Mouse (Mus musculus) adipocyte (in vitro differentiated cells): ENCODE data around the gene Hsd11b1.

Source experiments
- DNase-seq: peaks from one replicate; pipeline ENCODE4 v3.0.0-alpha.2; 2016; ENCODE audit warnings: low spot score

Gene Hsd11b1

GRCm38 (mm10) chr1:193243571-193244193, 20.2 kb downstream of the Hsd11b1 start:
- peak; percentile 42 for DNase-seq

DNA sequence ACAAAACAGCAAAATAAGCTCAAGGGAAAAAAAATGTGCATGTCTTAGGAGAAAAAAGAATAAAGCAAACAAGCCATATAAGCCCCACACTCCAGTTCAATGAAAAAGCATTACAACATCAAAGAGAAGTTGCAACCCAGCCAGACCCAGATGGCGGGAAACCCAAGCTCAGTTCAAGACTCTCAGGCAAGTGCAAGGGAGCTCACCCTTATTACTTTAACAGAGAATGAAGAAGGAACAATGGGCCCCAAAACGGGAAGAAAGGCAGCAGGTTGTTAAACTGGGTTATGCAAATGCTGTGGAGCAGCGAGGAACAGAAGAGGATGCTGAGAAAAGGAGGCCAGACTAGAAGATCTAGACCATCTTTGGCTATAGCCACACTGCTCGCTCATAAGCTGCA, 21.0 kb downstream of the Hsd11b1 start:
- DNase-seq: no peak

DNA sequence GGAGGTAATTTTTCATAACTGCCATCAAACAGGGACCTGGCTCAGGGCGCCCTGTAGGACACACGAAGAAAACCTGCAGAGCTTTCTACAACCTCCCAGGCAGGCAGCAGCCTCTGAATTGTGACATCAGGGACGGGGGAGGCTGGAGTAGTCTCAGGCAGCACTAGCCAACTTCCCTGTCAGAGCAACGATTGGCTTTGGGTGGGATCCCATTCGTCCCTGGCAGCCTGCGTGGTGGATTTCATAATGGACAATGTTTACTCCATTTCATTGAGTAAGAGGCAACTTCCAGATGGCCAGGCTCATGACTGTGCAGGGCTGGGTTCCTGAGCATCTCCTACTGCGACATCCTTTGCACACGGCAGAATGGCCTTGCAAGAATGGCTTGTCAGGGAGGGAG, 21.6 kb downstream of the Hsd11b1 start:
- peak; percentile 97 for DNase-seq

GRCm38 (mm10) chr1:193241436-193241835, 22.4 kb downstream of the Hsd11b1 start:
- DNase-seq: no peak

DNA sequence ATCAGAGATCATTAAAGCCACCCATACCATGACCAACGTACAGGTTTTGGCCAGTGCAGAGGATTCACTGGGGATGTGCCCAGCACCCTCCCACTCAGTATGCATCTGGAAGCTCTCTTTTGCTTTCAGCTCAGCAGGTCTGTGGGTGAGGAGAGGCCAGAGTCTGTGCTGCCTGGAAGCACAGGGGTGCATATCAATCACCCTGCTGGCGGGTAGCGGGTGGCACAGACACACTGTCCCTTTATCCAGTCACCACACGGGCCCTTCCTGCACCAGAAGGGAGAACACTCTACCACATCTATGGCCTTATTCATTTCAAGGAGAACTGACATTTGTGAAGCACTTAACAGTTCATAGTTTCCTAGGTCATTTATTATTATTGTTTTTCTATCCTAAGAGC, 25.4 kb downstream of the Hsd11b1 start:
- DNase-seq: no peak

GRCm38 (mm10) chr1:193234930-193235329, 28.9 kb downstream of the Hsd11b1 start:
- DNase-seq: no peak

GRCm38 (mm10) chr1:193234130-193234645, 29.7 kb downstream of the Hsd11b1 start:
- no peak for DNase-seq

DNA sequence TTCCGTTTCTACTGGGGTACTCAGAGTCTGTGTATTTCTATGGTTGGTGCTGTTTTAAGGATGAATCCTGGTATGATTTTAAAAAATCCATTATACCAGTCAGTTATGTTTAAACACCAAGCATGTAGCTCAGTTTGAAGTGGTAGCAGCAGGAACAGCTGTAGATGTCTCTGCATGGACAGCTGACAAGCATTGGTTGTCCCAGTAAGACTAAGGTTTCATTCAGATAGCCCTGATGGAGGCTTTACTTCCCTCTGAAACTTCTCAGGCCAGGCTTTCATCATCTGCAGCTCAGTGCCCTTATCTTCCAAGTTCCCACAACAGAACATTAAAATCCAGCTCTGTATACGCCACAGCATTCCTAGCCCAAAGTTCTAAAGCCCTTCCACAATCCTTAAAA, 31.1 kb downstream of the Hsd11b1 start:
- DNase-seq: no peak

GRCm38 (mm10) chr1:193230935-193231334, 32.9 kb downstream of the Hsd11b1 start:
- DNase-seq: no peak

- no peak for DNase-seq
Observed at GRCm38 (mm10) chr1:193230531-193230930, 33.3 kb downstream of the Hsd11b1 start.

DNA sequence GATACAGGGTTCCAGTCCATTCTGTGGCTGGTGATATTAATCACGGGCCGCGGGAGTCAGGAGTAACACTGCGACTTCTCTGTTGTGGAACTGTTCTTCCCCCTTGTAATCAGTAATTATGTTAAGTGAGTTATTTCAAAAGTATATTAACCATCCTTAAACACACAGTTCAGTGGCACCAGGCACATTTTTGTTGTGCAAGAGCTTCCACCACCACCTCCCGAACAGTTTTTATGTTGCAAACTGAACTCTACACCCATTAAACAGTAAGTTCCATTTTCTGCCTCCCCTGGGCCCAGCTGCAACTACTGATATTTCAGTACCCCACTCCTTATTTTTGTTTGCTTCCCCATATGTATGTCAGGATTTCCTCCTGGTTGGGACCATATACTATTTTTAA, 34.3 kb downstream of the Hsd11b1 start:
- peak; percentile 28 for DNase-seq

DNA sequence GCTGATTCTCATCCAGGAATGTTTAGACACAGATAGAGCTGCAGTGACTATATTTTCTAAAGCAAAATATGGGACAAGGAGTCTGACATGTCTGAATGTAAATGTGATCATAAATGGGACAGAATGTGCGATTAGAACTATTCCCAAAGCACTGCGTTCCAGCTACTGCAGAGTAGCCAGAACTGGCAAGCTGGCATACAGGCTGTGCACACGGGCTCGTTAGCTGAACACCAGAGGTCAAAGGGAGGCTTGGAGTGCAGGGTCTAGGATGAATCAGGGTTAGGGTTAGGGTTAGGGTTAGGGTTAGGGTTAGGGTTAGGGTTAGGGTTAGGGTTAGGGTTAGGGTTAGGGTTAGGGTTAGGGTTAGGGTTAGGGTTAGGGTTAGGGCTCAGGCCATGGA, 36.3 kb downstream of the Hsd11b1 start:
- no peak for DNase-seq

- peak; percentile 22 for DNase-seq
Observed at GRCm38 (mm10) chr1:193226724-193227522, 37.0 kb downstream of the Hsd11b1 start.

DNA sequence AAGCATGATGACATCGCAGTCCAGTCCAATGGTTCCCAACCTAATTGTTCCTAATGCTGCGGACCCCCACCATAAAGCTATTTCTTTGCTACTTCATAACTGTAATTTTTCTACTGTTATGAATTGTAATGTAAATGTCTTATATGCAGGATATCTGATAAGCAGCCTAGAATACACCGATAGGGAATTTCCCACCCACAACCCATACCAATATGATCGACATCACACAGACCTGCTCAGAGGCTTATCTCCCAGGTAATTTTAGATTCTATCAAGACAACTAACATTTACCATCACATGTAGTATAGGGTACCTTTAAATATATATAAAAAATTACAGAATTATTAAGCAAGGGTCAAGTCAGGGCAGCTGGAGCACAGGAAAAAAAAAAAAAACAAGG, 37.8 kb downstream of the Hsd11b1 start:
- no peak for DNase-seq

- DNase-seq: no peak
Observed at GRCm38 (mm10) chr1:193225531-193225930, 38.3 kb downstream of the Hsd11b1 start.

DNA sequence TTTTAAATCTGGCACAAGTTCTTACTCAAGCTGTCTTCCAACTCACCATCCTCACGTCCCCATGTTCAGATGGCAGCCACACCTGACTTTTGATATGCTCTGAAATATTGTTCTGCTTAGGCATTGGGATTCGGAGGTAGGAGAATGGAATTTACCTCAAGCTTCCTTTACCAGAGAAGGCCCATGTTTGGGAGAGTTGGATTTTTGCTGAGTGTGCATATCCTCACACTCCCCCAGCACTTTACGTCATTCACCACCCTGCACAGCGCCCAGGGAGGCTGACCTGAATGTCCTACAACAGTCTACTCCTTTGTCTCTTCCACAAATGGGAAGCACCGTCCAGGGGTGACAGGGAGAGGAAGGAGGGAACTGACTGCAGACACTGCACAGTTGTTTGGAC, 43.5 kb downstream of the Hsd11b1 start:
- no peak for DNase-seq

DNA sequence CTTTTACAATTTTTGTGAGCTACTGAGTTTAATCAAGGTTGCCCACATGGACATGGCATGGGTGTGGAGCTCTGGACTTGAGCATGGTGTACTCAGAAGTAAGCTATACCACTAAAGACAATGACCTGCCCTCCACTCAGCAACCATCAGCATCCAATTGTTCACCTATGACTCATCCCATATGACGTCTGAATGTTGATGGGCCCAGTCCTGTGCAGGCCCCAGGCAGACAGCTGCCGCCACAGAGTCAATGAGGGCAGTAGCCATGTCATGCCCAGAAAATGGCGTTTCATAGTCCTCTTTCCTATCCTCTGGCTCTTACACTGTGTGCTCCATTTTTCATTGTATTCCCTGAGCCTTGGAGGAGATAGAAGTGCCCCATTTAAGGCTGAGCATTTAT, 47.9 kb downstream of the Hsd11b1 start:
- DNase-seq: no peak

- DNase-seq: no peak
Observed at GRCm38 (mm10) chr1:193214053-193214452, 49.8 kb downstream of the Hsd11b1 start.

DNA sequence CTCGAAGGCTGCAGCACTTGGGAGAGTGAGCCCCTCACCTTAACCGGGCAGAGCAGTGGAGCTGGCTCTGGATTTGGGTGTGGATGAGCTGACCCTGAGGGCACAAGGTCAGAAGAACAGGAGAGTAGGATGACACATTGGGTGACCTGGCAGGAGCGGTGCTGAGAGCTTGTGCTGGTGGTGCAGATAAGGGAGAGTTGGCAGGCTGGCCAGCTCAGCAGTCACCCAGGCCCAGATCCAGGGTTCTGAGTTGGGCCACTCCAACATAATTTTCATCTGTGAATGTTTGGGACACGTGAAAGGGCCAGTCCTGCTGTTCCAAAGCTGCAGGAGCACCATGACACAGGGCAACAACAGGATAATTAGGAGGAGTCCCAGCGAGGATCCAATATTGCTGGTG, 52.5 kb downstream of the Hsd11b1 start:
- no peak for DNase-seq

GRCm38 (mm10) chr1:193208178-193208577, 55.7 kb downstream of the Hsd11b1 start:
- DNase-seq: peak; percentile 59

GRCm38 (mm10) chr1:193207503-193207902, 56.4 kb downstream of the Hsd11b1 start, which contains the start of gene Lamb3:
Lamb3 (plus strand) TSS chr1:193207699.
- no peak for DNase-seq

DNA sequence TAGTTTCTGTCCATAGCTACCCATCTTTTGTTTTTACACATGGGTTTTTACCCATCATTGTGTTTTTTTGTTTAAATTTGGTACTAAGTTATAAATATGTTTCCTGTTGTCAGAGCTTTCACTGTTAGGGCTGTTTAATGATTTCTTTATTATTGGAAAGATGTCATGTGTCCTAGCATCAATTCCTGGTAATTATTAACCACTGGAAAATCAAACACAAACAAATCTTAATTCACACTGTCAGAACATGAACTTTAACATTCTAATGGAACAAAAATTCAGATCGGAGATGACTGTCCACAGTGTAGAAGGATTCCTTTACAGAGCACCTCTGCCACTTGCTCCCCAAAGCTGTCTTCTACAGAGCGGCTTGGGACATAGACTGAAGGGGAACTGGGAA, 58.4 kb downstream of the Hsd11b1 start:
- DNase-seq: no peak

DNA sequence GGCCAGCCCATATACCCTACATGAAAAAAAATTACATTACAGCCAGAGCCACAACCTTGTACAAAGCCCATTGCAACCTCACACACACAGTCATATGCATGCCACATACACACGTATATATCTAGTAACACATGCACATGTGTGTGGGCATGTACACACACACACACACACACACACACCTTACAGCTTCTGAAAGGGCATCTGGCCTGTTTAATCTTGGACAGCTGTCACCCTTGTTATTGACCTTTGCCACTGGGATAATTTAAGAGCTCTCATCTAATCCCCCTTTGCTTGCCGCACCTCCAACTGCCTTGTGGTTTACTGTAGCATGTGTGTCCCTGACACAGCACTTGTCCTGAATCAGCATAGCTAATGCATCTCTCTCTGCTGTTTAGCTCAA, 60.1 kb downstream of the Hsd11b1 start:
- DNase-seq: no peak
